Mouse (Mus musculus) spleen, adult 2 months (tissue): ENCODE data around the gene Efna5.

Experiments
- CTCF ChIP-seq: fragments of 200-500 bp; IDR thresholded peaks from 2 replicates; pipeline ENCODE4 v1.5.1; 2011; ENCODE audit warnings: mild to moderate bottlenecking, inconsistent platforms; ENCODE audit not compliant: insufficient read depth, insufficient read length, insufficient replicate concordance; ENCODE audit errors: extremely low read depth
- POLR2A ChIP-seq: fragments of 200-500 bp; IDR thresholded peaks from 2 replicates; pipeline ENCODE4 v1.6.1; 2011; ENCODE audit warnings: low read depth, low read length, inconsistent platforms

GRCm38 (mm10) chr17:62849676-62850075 is 31.4 kb downstream of the Efna5 start:
- no peak for TF ChIP-seq CTCF
- no peak for TF ChIP-seq POLR2A
